Comparison of ENCODE assay signal across 8 mouse cellular contexts in the genomic region with DNA sequence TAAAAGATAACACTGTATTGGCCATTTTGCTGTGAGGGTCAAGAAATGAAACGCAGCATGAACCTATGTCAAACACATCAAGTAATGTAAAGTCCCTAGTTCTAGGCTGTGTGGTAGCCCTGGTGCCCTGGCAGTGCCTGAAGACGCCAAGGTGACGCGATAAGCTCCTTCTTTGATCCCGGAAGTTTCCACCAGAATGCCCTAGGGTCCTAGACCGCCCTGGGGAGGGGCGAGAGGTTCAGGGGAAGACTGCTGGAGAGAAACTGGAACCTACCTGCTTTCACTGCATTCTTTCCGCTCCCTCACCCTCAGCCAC.
DNase-seq lines count a peak whose midpoint lies in the region; ATAC-seq lines count a peak whose summit lies in the region.

No protein-coding gene starts in this region.

- intact Hi-C loops in gastrocnemius, postnatal 36 days (cut with DNase I) = no loop called here

- peak overlapping the region; percentile 97 for H3K4me2 ChIP-seq in lung, embryonic 16.5 days (ENCODE audit: low read depth, low read length)
- H3K4me2 ChIP-seq in intestine, embryonic 16.5 days (ENCODE audit: low read depth, low read length) = peak overlapping the region; percentile 88
- H3K4me2 ChIP-seq in neural tube, embryonic 13.5 days = peak overlapping the region; percentile 100

- peak overlapping the region; percentile 77 for H3K9ac ChIP-seq in lung, embryonic 16.5 days (ENCODE audit: low read length)
- H3K9ac ChIP-seq in intestine, embryonic 16.5 days (ENCODE audit: low read depth, low read length) = peak overlapping the region; percentile 79
- peak overlapping the region; percentile 78 for H3K9ac ChIP-seq in neural tube, embryonic 13.5 days

- no peaks in the 10 kb centered on the region for H3K9me3 ChIP-seq in lung, embryonic 16.5 days (ENCODE audit: control insufficient read depth, low read length)
- H3K9me3 ChIP-seq in forebrain, embryonic 10.5 days = no peaks in the 10 kb centered on the region
- H3K9me3 ChIP-seq in intestine, embryonic 16.5 days (ENCODE audit: control insufficient read depth, low read length) = no peaks in the 10 kb centered on the region
- no peaks in the 10 kb centered on the region for H3K9me3 ChIP-seq in neural tube, embryonic 13.5 days

- 1% methylated on average over 8 of the region's 8 CpGs for WGBS in lung, embryonic 16.5 days
- WGBS in forebrain, embryonic 10.5 days = 5% methylated on average over 8 of the region's 8 CpGs
- whole genome bisulfite sequencing in intestine, embryonic 16.5 days = 3% methylated on average over 8 of the region's 8 CpGs
- WGBS in neural tube, embryonic 13.5 days = 3% methylated on average over 8 of the region's 8 CpGs

- H3K4me1 ChIP-seq in lung, embryonic 16.5 days (replicated peaks; ENCODE audit: control insufficient read depth, insufficient read depth, low read length) = peaks cover 14% of the 10 kb centered on the region
- H3K4me1 ChIP-seq in forebrain, embryonic 10.5 days = peaks cover 35% of the 10 kb centered on the region
- peaks cover 14% of the 10 kb centered on the region; the same call in 1 of the 2 replicates for H3K4me1 ChIP-seq in intestine, embryonic 16.5 days (ENCODE audit: control insufficient read depth, insufficient read depth, low read length)
- H3K4me1 ChIP-seq in neural tube, embryonic 13.5 days (replicated peaks) = peaks cover 24% of the 10 kb centered on the region

- peak; percentile 16 for ATAC-seq in lung, embryonic 16.5 days (ENCODE audit: low read depth)
- peak; percentile 52 for ATAC-seq in intestine, embryonic 16.5 days
- peak; percentile 36; the same call in 1 of the 2 replicates for ATAC-seq in neural tube, embryonic 13.5 days (ENCODE audit: low read depth)

- H3K27me3 ChIP-seq in lung, embryonic 16.5 days (ENCODE audit: control insufficient read depth, insufficient read depth, low read depth, low read length) = no peaks in the 10 kb centered on the region
- H3K27me3 ChIP-seq in forebrain, embryonic 10.5 days (ENCODE audit: poor library complexity, severe bottlenecking) = peaks cover 58% of the 10 kb centered on the region
- H3K27me3 ChIP-seq in intestine, embryonic 16.5 days (replicated peaks; ENCODE audit: control insufficient read depth, insufficient read depth, low read length) = no peaks in the 10 kb centered on the region
- H3K27me3 ChIP-seq in neural tube, embryonic 13.5 days = peaks cover 27% of the 10 kb centered on the region

- H3K36me3 ChIP-seq in lung, embryonic 16.5 days (ENCODE audit: control insufficient read depth, insufficient read depth, low read length) = no peaks in the 10 kb centered on the region
- no peaks in the 10 kb centered on the region for H3K36me3 ChIP-seq in forebrain, embryonic 10.5 days (replicated peaks)
- H3K36me3 ChIP-seq in intestine, embryonic 16.5 days (ENCODE audit: control insufficient read depth, insufficient read depth, low read length) = no peaks in the 10 kb centered on the region
- no peaks in the 10 kb centered on the region for H3K36me3 ChIP-seq in neural tube, embryonic 13.5 days

- H3K4me3 ChIP-seq in lung, embryonic 16.5 days (ENCODE audit: low read length) = peak overlapping the region; percentile 69
- peak overlapping the region; percentile 72 for H3K4me3 ChIP-seq in forebrain, embryonic 10.5 days
- peak overlapping the region; percentile 68 for H3K4me3 ChIP-seq in intestine, embryonic 16.5 days (ENCODE audit: low read length)
- peak overlapping the region; percentile 63 for H3K4me3 ChIP-seq in neural tube, embryonic 13.5 days

- DNase-seq in lung, postnatal 14 days = no peak
- no peak for DNase-seq in forebrain, embryonic 10.5 days (ENCODE audit: extremely low spot score, low spot score)
- no peak for DNase-seq in gastrocnemius, postnatal 36 days
- DNase-seq in urinary bladder, postnatal 10 days (ENCODE audit: low spot score) = no peak
- DNase-seq in left cerebral cortex, adult 9 months (ENCODE audit: low spot score in 2 of 2) = no peak

- H3K27ac ChIP-seq in lung, embryonic 16.5 days (ENCODE audit: low read length) = peak overlapping the region; percentile 91
- peak overlapping the region; percentile 77 for H3K27ac ChIP-seq in forebrain, embryonic 10.5 days
- H3K27ac ChIP-seq in intestine, embryonic 16.5 days (ENCODE audit: low read length) = peak overlapping the region; percentile 69
- H3K27ac ChIP-seq in neural tube, embryonic 13.5 days (replicated peaks) = no peak overlapping the region
